Mouse (Mus musculus): Measurements from ENCODE around the gene Ucn. TPM values are rescaled to one million over a fixed set of nuclear protein-coding genes. Genes with fewer than 3 reads are reported as not detected.

Ucn gene
- total and polyA plus RNA-seq, 3 experiments: not detected

DNA sequence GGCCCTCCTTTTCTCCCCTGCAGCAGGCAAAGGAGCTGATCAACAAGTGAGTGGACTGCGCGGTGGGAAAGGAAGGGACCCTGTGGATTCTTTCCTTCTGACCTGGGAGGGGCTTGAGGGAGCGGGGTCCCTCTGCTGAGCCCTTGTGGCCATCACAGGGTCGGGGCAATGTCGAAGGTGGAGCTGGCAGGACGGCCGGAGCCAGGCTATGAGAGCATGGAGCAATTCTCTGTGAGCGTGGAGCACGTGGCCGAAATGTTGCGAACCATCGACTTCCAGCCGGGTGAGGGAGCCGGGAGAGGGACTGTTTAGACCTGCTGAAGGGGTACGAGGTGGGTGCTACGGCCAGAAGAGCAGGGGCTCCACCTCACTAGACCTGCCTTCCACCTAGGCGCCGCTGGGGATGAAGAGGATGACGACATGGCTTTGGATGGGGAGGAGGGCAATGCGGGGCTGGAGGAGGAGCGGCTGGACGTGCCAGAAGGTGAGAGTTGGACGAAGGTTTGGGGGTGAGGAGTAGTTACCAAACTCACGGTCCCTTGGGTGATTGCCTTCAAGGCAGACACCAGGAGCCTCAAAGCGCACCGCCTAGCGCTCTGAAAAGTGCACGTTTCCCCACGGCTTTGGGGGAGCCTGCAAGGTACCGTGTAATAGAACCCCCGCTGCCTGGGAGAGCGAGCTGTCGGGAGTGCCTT lies 1.8 kb downstream of the Ucn start:
- no peaks in the 10 kb centered on the region for H3K9me3 ChIP-seq (replicated peaks; ENCODE audit: insufficient read depth, low read length)
- DNase-seq (ENCODE audit: low read depth, low spot score): no peak
- H3K36me3 ChIP-seq (ENCODE audit: control insufficient read depth in 1 of 2, insufficient read depth in 2 of 2, low read length in 2 of 2): no peaks in the 10 kb centered on the region
- TF ChIP-seq RCOR1 (IDR thresholded peaks at IDR 0.05; ENCODE audit: low read depth, low read length) (no peak), E2F4 (IDR thresholded peaks at IDR 0.05; ENCODE audit: borderline replicate concordance, low read depth, low read length) (no peak), MYB (IDR thresholded peaks at IDR 0.05; ENCODE audit: low read depth, low read length) (no peak), USF2 (IDR thresholded peaks at IDR 0.05; ENCODE audit: borderline replicate concordance in 1 of 2, insufficient read depth in 1 of 2, low read depth in 1 of 2, low read length in 2 of 2) (no peak), MAZ (IDR thresholded peaks at IDR 0.05; ENCODE audit: low read depth, low read length) (no peak), POLR2A (IDR thresholded peaks at IDR 0.05; ENCODE audit: control insufficient read depth in 1 of 2, insufficient read depth in 1 of 2, low read depth in 1 of 2, low read length in 2 of 2, poor library complexity in 1 of 2) (no peak), ETS1 (IDR thresholded peaks at IDR 0.05; ENCODE audit: low read depth, low read length) (no peak)
- no peak overlapping the region for H3K9ac ChIP-seq (ENCODE audit: control insufficient read depth, low read depth, low read length, poor library complexity, severe bottlenecking)
- peaks cover 1 to 4% of the 10 kb centered on the region in 2 experiments for H3K27me3 ChIP-seq (ENCODE audit: control insufficient read depth in 1 of 2, insufficient read depth in 2 of 2, low read length in 2 of 2)
- no peak overlapping the region for H3K27ac ChIP-seq (ENCODE audit: control insufficient read depth, low read depth, low read length)
- no peak overlapping the region for H3K4me3 ChIP-seq (ENCODE audit: control insufficient read depth in 1 of 2, insufficient read depth in 1 of 2, low read depth in 2 of 2, low read length in 2 of 2)
- no peaks in the 10 kb centered on the region for H3K79me2 ChIP-seq (ENCODE audit: control insufficient read depth, insufficient read depth, low read length, poor library complexity)
- H3K4me1 ChIP-seq (ENCODE audit: control insufficient read depth in 1 of 2, insufficient read depth in 2 of 2, low read length in 2 of 2): no peaks in the 10 kb centered on the region

DNA sequence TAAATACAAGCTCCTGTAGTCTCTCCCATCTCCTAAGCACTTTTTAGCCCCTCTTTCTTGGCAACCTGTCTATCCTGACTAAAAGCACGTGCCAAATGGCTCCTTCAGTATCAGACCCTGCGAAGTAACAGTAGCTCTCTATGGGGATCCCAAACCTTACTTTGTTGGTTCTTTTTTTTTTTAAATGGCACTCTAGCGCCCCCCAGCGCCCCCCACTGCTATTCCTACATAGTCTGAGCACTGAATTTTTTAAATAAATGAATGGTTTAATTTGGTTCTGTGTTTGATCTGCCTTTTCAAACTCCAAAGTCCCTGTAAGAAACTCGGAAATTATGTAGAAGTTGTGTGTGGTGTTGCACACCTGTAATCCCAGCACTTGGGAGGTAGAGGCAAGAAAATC lies 12.6 kb downstream of the Ucn start:
- peak; percentile 64 for DNase-seq (ENCODE audit: low read depth, low spot score)
- Histone ChIP-seq H3K27me3 (ENCODE audit: control insufficient read depth in 1 of 2, insufficient read depth in 2 of 2, low read length in 2 of 2) (peaks cover 12 to 17% of the 10 kb centered on the region in 2 experiments), H3K27ac (ENCODE audit: control insufficient read depth, low read depth, low read length) (no peak overlapping the region)

DNA sequence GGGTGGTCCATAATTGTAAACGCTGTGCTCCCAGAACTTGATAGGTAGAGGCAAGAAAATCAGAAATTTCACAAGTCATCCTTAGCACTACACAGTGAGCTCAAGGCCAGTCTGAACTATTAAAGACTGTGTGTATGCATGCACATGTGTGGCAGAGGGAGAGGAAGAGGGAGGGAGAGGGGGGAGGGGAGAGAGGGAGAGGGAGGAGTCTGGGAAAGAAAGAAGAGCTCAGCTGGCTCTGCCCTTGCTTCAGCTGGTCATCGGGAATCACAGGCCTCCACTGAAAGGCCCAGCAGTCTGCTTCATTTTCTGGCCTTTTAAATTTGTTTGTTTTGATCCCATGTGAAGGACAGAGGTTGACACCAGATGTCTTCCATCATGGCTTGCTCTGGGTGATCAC lies 15.1 kb downstream of the Ucn start:
- no peak for DNase-seq (ENCODE audit: low read depth, low spot score)
- no peak for TF ChIP-seq CHD1 (IDR thresholded peaks at IDR 0.05; ENCODE audit: low read depth, low read length)
- TF ChIP-seq E2F4 (IDR thresholded peaks at IDR 0.05; ENCODE audit: borderline replicate concordance, low read depth, low read length): no peak
- TF ChIP-seq POLR2AphosphoS5 (IDR thresholded peaks at IDR 0.05; ENCODE audit: borderline replicate concordance, low read depth, low read length): no peak
- no peak for TF ChIP-seq CHD2 (IDR thresholded peaks at IDR 0.05; ENCODE audit: low read length)
- no peak for TF ChIP-seq KAT2A (conservative IDR thresholded peaks at IDR 0.05; ENCODE audit: low read depth, low read length)
- TF ChIP-seq MEF2A (IDR thresholded peaks at IDR 0.05; ENCODE audit: extremely low read depth, insufficient replicate concordance, low read depth, low read length, poor library complexity, severe bottlenecking): no peak
- no peak for TF ChIP-seq ZC3H11A (IDR thresholded peaks at IDR 0.05; ENCODE audit: low read depth, low read length)
- no peak for TF ChIP-seq GATA1 (IDR thresholded peaks at IDR 0.05; ENCODE audit: low read depth, low read length)
- TF ChIP-seq POLR2A (IDR thresholded peaks at IDR 0.05; ENCODE audit: control insufficient read depth in 1 of 2, insufficient read depth in 1 of 2, low read depth in 1 of 2, low read length in 2 of 2, poor library complexity in 1 of 2): no peak
- Histone ChIP-seq H3K4me1 (ENCODE audit: control insufficient read depth in 1 of 2, insufficient read depth in 2 of 2, low read length in 2 of 2) (peaks cover 2 to 9% of the 10 kb centered on the region in 2 experiments; a peak in 3 of 4 replicates), H3K36me3 (ENCODE audit: control insufficient read depth in 1 of 2, insufficient read depth in 2 of 2, low read length in 2 of 2) (peaks cover 0 to 5% of the 10 kb centered on the region in 2 experiments; a peak in 1 of 4 replicates), H3K9me3 (replicated peaks; ENCODE audit: insufficient read depth, low read length) (no peaks in the 10 kb centered on the region), H3K79me2 (ENCODE audit: control insufficient read depth, insufficient read depth, low read length, poor library complexity) (no peaks in the 10 kb centered on the region), H3K27ac (ENCODE audit: control insufficient read depth, low read depth, low read length) (no peak overlapping the region), H3K4me3 (ENCODE audit: control insufficient read depth in 1 of 2, insufficient read depth in 1 of 2, low read depth in 2 of 2, low read length in 2 of 2) (no peak overlapping the region), H3K27me3 (ENCODE audit: control insufficient read depth in 1 of 2, insufficient read depth in 2 of 2, low read length in 2 of 2) (peaks cover under 1 to 5% of the 10 kb centered on the region in 2 experiments; a peak in 3 of 4 replicates), H3K9ac (ENCODE audit: control insufficient read depth, low read depth, low read length, poor library complexity, severe bottlenecking) (no peak overlapping the region)

More for the DNA sequence above, 12.6 kb downstream of the Ucn start:
- Histone ChIP-seq H3K9me3 (replicated peaks; ENCODE audit: insufficient read depth, low read length) (no peaks in the 10 kb centered on the region), H3K4me3 (ENCODE audit: control insufficient read depth in 1 of 2, insufficient read depth in 1 of 2, low read depth in 2 of 2, low read length in 2 of 2) (no peak overlapping the region), H3K4me1 (ENCODE audit: control insufficient read depth in 1 of 2, insufficient read depth in 2 of 2, low read length in 2 of 2) (peaks cover 2 to 6% of the 10 kb centered on the region in 2 experiments; a peak in 2 of 4 replicates), H3K79me2 (ENCODE audit: control insufficient read depth, insufficient read depth, low read length, poor library complexity) (no peaks in the 10 kb centered on the region), H3K9ac (ENCODE audit: control insufficient read depth, low read depth, low read length, poor library complexity, severe bottlenecking) (no peak overlapping the region), H3K36me3 (ENCODE audit: control insufficient read depth in 1 of 2, insufficient read depth in 2 of 2, low read length in 2 of 2) (peaks cover 0 to 3% of the 10 kb centered on the region in 2 experiments; a peak in 1 of 4 replicates)
- TF ChIP-seq TAL1 (IDR thresholded peaks at IDR 0.05; ENCODE audit: low read length): no peak
- peak; percentile 47 to 75 (median 69) for TF ChIP-seq CTCF (IDR thresholded peaks at IDR 0.05 in 2 of 3, conservative IDR thresholded peaks at IDR 0.05 in 1 of 3; ENCODE audit: control insufficient read depth in 1 of 3, insufficient read depth in 1 of 3, low read depth in 2 of 3, low read length in 3 of 3, poor library complexity in 1 of 3, severe bottlenecking in 1 of 3)
- TF ChIP-seq USF2 (IDR thresholded peaks at IDR 0.05; ENCODE audit: borderline replicate concordance in 1 of 2, insufficient read depth in 1 of 2, low read depth in 1 of 2, low read length in 2 of 2): no peak
- TF ChIP-seq BHLHE40 (IDR thresholded peaks at IDR 0.05; ENCODE audit: borderline replicate concordance, low read depth, low read length): peak; percentile 43; the same call in 1 of the 2 replicates
- TF ChIP-seq ZNF384 (IDR thresholded peaks at IDR 0.05; ENCODE audit: low read depth, low read length): peak; percentile 94
- TF ChIP-seq ZC3H11A (IDR thresholded peaks at IDR 0.05; ENCODE audit: low read depth, low read length): 0 out of 2 replicates have a peak, but pooled peaks have one; percentile 46
- no peak for TF ChIP-seq UBTF (IDR thresholded peaks at IDR 0.05; ENCODE audit: borderline replicate concordance, insufficient read depth, low read depth, low read length)
- peak; percentile 72 for TF ChIP-seq RAD21 (IDR thresholded peaks at IDR 0.05; ENCODE audit: low read depth, low read length)
- TF ChIP-seq SMC3 (IDR thresholded peaks at IDR 0.05; ENCODE audit: low read depth, low read length): peak; percentile 55

Data from MEL (cell line).